Mouse (Mus musculus) embryonic facial prominence, embryonic 15.5 days (tissue): ENCODE measurements around the gene Znrf3. TPM values are rescaled to one million over a fixed set of nuclear protein-coding genes. Genes with fewer than 3 reads are reported as not detected.

ENCODE experiments used
- ATAC-seq: fragments of 200-750 bp; cut with Nextera tagmentation; 2 replicates; pipeline ENCODE4 v1.8.0; 2017; ENCODE audit warnings: low read depth, moderate TSS enrichment; ENCODE audit not compliant: insufficient number of reproducible peaks, low FRiP score, low TSS enrichment
- H3K27ac ChIP-seq: fragments of 300-500 bp; sonication (generic); replicated peaks from 2 replicates; pipeline ENCODE4 v1.5.1; 2015; ENCODE audit warnings: mild to moderate bottlenecking, inconsistent platforms
- H3K27me3 ChIP-seq: fragments of 300-500 bp; sonication (generic); 2 replicates; pipeline ENCODE4 v1.6.1; 2015; ENCODE audit warnings: inconsistent platforms
- H3K36me3 ChIP-seq: fragments of 300-500 bp; sonication (generic); 2 replicates; pipeline ENCODE4 v1.6.1; 2015; ENCODE audit warnings: mild to moderate bottlenecking, inconsistent platforms
- H3K4me1 ChIP-seq: fragments of 300-500 bp; sonication (generic); 2 replicates; pipeline ENCODE4 v1.6.1; 2015; ENCODE audit warnings: inconsistent platforms
- H3K4me2 ChIP-seq: fragments of 300-500 bp; sonication (generic); replicated peaks from 2 replicates; pipeline ENCODE4 v1.6.1; 2015; ENCODE audit warnings: mild to moderate bottlenecking, inconsistent platforms
- H3K4me3 ChIP-seq: fragments of 300-500 bp; sonication (generic); replicated peaks from 2 replicates; pipeline ENCODE4 v1.5.1; 2015; ENCODE audit warnings: mild to moderate bottlenecking, inconsistent platforms
- H3K9ac ChIP-seq: fragments of 300-500 bp; sonication (generic); 2 replicates; pipeline ENCODE4 v1.6.1; 2015; ENCODE audit warnings: inconsistent platforms
- H3K9me3 ChIP-seq: fragments of 300-500 bp; sonication (generic); replicated peaks from 2 replicates; pipeline ENCODE4 v1.6.1; 2016; ENCODE audit warnings: inconsistent platforms
- WGBS: fragments of 180-500 bp; shearing (Covaris S2); methylation state at CpG from one replicate; pipeline ENCODE4 v1.1.7; 2015; 5-methylcytosine and 5-hydroxymethylcytosine counted together
- polyA plus RNA-seq: library from polyadenylated mRNA; unstranded; fragments of >200 nt; fragmentation: Nextera tagmentation; extraction: Ambion mirVana; gene quantifications from 2 replicates; pipeline ENCODE4 v1.2.1, GENCODE M21; 2015

Gene Znrf3
- polyA plus RNA-seq, 1 experiment from 2014 or later = 16.9 TPM

GRCm38 (mm10) chr11:5474130-5474529 is 29.5 kb upstream of the Znrf3 start:
- 20% methylated on average over 5 of the region's 5 CpGs for WGBS
- H3K4me2 ChIP-seq = no peak overlapping the region
- H3K4me1 ChIP-seq = no peaks in the 10 kb centered on the region
- H3K9ac ChIP-seq = no peak overlapping the region
- no peaks in the 10 kb centered on the region for H3K36me3 ChIP-seq
- H3K9me3 ChIP-seq = no peaks in the 10 kb centered on the region
- no peak for ATAC-seq
- no peak overlapping the region for H3K4me3 ChIP-seq
- no peaks in the 10 kb centered on the region for H3K27me3 ChIP-seq
- no peak overlapping the region for H3K27ac ChIP-seq

- 64% methylated on average over 3 of the region's 3 CpGs for WGBS
Observed at GRCm38 (mm10) chr11:5470055-5470454, 25.4 kb upstream of the Znrf3 start.

GRCm38 (mm10) chr11:5469084-5469483 is 24.4 kb upstream of the Znrf3 start:
- Histone ChIP-seq H3K4me3 (no peak overlapping the region), H3K4me2 (no peak overlapping the region), H3K9me3 (no peaks in the 10 kb centered on the region), H3K27me3 (no peaks in the 10 kb centered on the region), H3K4me1 (no peaks in the 10 kb centered on the region), H3K36me3 (no peaks in the 10 kb centered on the region), H3K27ac (no peak overlapping the region), H3K9ac (no peak overlapping the region)
- WGBS = 85% methylated on average over 3 of the region's 3 CpGs
- ATAC-seq = no peak

More at GRCm38 (mm10) chr11:5470055-5470454, 25.4 kb upstream of the Znrf3 start:
- no peaks in the 10 kb centered on the region for H3K9me3 ChIP-seq
- no peak overlapping the region for H3K4me3 ChIP-seq
- H3K27me3 ChIP-seq = no peaks in the 10 kb centered on the region
- no peak overlapping the region for H3K9ac ChIP-seq
- ATAC-seq = no peak
- H3K27ac ChIP-seq = no peak overlapping the region
- no peaks in the 10 kb centered on the region for H3K4me1 ChIP-seq
- H3K36me3 ChIP-seq = no peaks in the 10 kb centered on the region
- H3K4me2 ChIP-seq = no peak overlapping the region

GRCm38 (mm10) chr11:5468471-5468870 is 23.8 kb upstream of the Znrf3 start:
- Histone ChIP-seq H3K27me3 (no peaks in the 10 kb centered on the region), H3K4me2 (no peak overlapping the region), H3K4me3 (no peak overlapping the region), H3K36me3 (no peaks in the 10 kb centered on the region), H3K9ac (no peak overlapping the region), H3K27ac (no peak overlapping the region), H3K4me1 (no peaks in the 10 kb centered on the region), H3K9me3 (no peaks in the 10 kb centered on the region)
- WGBS = 31% methylated on average over 2 of the region's 2 CpGs
- no peak for ATAC-seq

GRCm38 (mm10) chr11:5451923-5452322 is 7.3 kb upstream of the Znrf3 start:
- no peak for ATAC-seq
- Histone ChIP-seq H3K9me3 (no peaks in the 10 kb centered on the region), H3K27ac (no peak overlapping the region), H3K4me1 (no peaks in the 10 kb centered on the region), H3K4me2 (no peak overlapping the region), H3K9ac (no peak overlapping the region), H3K27me3 (no peaks in the 10 kb centered on the region), H3K4me3 (no peak overlapping the region), H3K36me3 (no peaks in the 10 kb centered on the region)
- 57% methylated on average over 6 of the region's 6 CpGs for WGBS

GRCm38 (mm10) chr11:5451341-5451740 is 6.7 kb upstream of the Znrf3 start:
- H3K4me3 ChIP-seq = no peak overlapping the region
- no peak for ATAC-seq
- no peak overlapping the region for H3K4me2 ChIP-seq
- no peak overlapping the region for H3K9ac ChIP-seq
- H3K36me3 ChIP-seq = no peaks in the 10 kb centered on the region
- no peaks in the 10 kb centered on the region for H3K9me3 ChIP-seq
- H3K27ac ChIP-seq = no peak overlapping the region
- 53% methylated on average over 4 of the region's 4 CpGs for WGBS
- no peaks in the 10 kb centered on the region for H3K27me3 ChIP-seq
- H3K4me1 ChIP-seq = no peaks in the 10 kb centered on the region

- Histone ChIP-seq H3K27ac (no peak overlapping the region), H3K4me2 (no peak overlapping the region), H3K9ac (no peak overlapping the region), H3K27me3 (no peaks in the 10 kb centered on the region), H3K36me3 (no peaks in the 10 kb centered on the region), H3K4me1 (no peaks in the 10 kb centered on the region), H3K4me3 (no peak overlapping the region), H3K9me3 (no peaks in the 10 kb centered on the region)
- no peak for ATAC-seq
- 72% methylated on average over 4 of the region's 4 CpGs for WGBS
Observed at GRCm38 (mm10) chr11:5450701-5451100, 6.1 kb upstream of the Znrf3 start.

GRCm38 (mm10) chr11:5445452-5445953 is 856 bp upstream of the Znrf3 start:
- H3K27me3 ChIP-seq = no peaks in the 10 kb centered on the region
- H3K27ac ChIP-seq = peak overlapping the region; percentile 80
- WGBS = 16% methylated on average over 11 of the region's 11 CpGs
- H3K9ac ChIP-seq = no peak overlapping the region
- H3K9me3 ChIP-seq = no peaks in the 10 kb centered on the region
- no peaks in the 10 kb centered on the region for H3K36me3 ChIP-seq
- peak overlapping the region; percentile 87 for H3K4me3 ChIP-seq
- H3K4me1 ChIP-seq = peaks cover 20% of the 10 kb centered on the region
- peak overlapping the region; percentile 87 for H3K4me2 ChIP-seq
- 0 out of 2 replicates have a peak, but pooled peaks have one; percentile 1 for ATAC-seq

GRCm38 (mm10) chr11:5444234-5444598 is 431 bp downstream of the Znrf3 start:
- H3K9me3 ChIP-seq = no peaks in the 10 kb centered on the region
- H3K9ac ChIP-seq = peak overlapping the region; percentile 86
- peak overlapping the region; percentile 85 for H3K27ac ChIP-seq
- peak overlapping the region; percentile 87 for H3K4me3 ChIP-seq
- H3K27me3 ChIP-seq = no peaks in the 10 kb centered on the region
- H3K4me2 ChIP-seq = peak overlapping the region; percentile 87
- no peaks in the 10 kb centered on the region for H3K36me3 ChIP-seq
- 0 out of 2 replicates have a peak, but pooled peaks have one; percentile 5 for ATAC-seq
- peaks cover 20% of the 10 kb centered on the region for H3K4me1 ChIP-seq
- under 1% methylated on average over 49 of the region's 57 CpGs for WGBS

GRCm38 (mm10) chr11:5443511-5444233 is 975 bp downstream of the Znrf3 start:
- H3K36me3 ChIP-seq = no peaks in the 10 kb centered on the region
- H3K4me2 ChIP-seq = peak overlapping the region; percentile 87
- peak overlapping the region; percentile 86 for H3K9ac ChIP-seq
- H3K4me3 ChIP-seq = peak overlapping the region; percentile 87
- H3K4me1 ChIP-seq = peaks cover 20% of the 10 kb centered on the region
- no peaks in the 10 kb centered on the region for H3K27me3 ChIP-seq
- H3K27ac ChIP-seq = peak overlapping the region; percentile 85
- under 1% methylated on average over 38 of the region's 38 CpGs for WGBS
- ATAC-seq = peak; percentile 27; the same call in 1 of the 2 replicates
- no peaks in the 10 kb centered on the region for H3K9me3 ChIP-seq

GRCm38 (mm10) chr11:5442590-5443021 is 2.0 kb downstream of the Znrf3 start:
- H3K27ac ChIP-seq = no peak overlapping the region
- no peaks in the 10 kb centered on the region for H3K36me3 ChIP-seq
- no peak for ATAC-seq
- H3K4me2 ChIP-seq = peak overlapping the region; percentile 87
- H3K9me3 ChIP-seq = no peaks in the 10 kb centered on the region
- 33% methylated on average over 3 of the region's 3 CpGs for WGBS
- no peaks in the 10 kb centered on the region for H3K27me3 ChIP-seq
- H3K4me1 ChIP-seq = peaks cover 22% of the 10 kb centered on the region
- H3K4me3 ChIP-seq = peak overlapping the region; percentile 87
- H3K9ac ChIP-seq = no peak overlapping the region

GRCm38 (mm10) chr11:5437646-5438045 is 7.0 kb downstream of the Znrf3 start:
- H3K27me3 ChIP-seq = no peaks in the 10 kb centered on the region
- H3K4me1 ChIP-seq = peaks cover 9% of the 10 kb centered on the region; the same call in 1 of the 2 replicates

More at GRCm38 (mm10) chr11:5437646-5438045, 7.0 kb downstream of the Znrf3 start:
- no peaks in the 10 kb centered on the region for H3K9me3 ChIP-seq
- no peak overlapping the region for H3K27ac ChIP-seq
- WGBS = 82% methylated on average over 2 of the region's 2 CpGs
- H3K36me3 ChIP-seq = no peaks in the 10 kb centered on the region
- H3K4me2 ChIP-seq = no peak overlapping the region
- no peak overlapping the region for H3K9ac ChIP-seq
- H3K4me3 ChIP-seq = no peak overlapping the region
- ATAC-seq = no peak
